Mouse (Mus musculus) hematopoietic stem cell, adult 5-6 weeks (primary cell): ENCODE results near the gene Flrt2. TPM values are rescaled to one million over a fixed set of nuclear protein-coding genes. Genes with fewer than 3 reads are reported as not detected.
"Not testable (repeated sequence)": the region's sequence is repeated elsewhere in the genome, so short reads cannot be mapped to it uniquely, and the experiment has no call there.

Source experiments
- ATAC-seq, 2 experiments: fragments of 125-278 bp in 1 of 2; replicated peaks in 1 of 2; 2 replicates each; pipeline ENCODE4 v1.8.0; 2016 to 2017; ENCODE audit warnings: inconsistent platforms in 2 of 2, mild to moderate bottlenecking in 2 of 2, moderate number of reproducible peaks in 2 of 2, low read depth in 1 of 2, moderate TSS enrichment in 1 of 2; ENCODE audit not compliant: low FRiP score in 2 of 2, poor library complexity in 2 of 2, severe bottlenecking in 2 of 2, insufficient read depth in 1 of 2, low TSS enrichment in 1 of 2
- total RNA-seq: library from RNA; stranded (forward); fragments of 172-1452, 232-1000 nt; gene quantifications from 2 replicates; pipeline ENCODE4 v1.2.3, GENCODE M21; 2017

The Flrt2 gene
- not detected in 2 replicates for total RNA-seq

DNA sequence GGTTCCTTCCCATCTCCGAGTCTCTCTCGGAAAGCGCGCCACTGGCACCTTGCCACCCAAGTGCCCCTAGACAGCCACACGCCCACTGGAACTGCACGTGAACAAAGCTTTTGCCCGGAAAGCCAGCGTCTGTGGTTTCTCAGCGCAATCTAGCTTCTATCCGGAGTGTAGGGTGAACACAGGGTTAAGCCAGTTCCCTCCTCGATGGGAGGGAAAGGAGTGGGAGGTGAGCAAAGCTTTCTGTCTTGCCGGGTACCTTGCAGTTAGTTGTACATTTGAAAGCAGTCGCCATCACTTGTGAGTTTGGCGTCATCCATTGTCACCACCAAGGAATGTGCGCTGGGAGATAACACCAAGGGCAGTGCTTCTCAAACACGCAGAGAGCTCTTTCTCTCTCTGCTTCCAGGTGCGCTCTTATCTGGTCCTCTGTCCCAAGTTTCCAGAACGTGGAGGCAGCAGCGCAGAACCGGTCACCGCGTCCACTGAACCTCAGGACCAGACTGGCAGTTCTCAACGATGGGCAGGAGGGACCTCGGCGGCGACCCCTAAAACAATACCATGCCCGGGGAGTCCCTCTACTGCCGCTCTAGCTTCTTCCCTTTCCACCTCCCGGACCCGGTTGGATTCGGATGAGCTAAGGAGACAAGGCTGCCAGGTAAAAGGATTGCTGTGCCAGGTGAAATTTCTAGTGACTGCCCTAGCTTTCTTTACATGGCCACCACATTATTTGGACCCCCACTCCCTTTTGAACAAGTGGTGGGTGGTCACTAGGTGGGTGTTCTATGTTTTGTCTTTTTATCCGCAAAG is at the start of gene Flrt2:
Gene Flrt2 (plus strand): TSS at position 266 of the 807 bp plus-strand sequence.
- ATAC-seq: peak; percentile 56 to 60

DNA sequence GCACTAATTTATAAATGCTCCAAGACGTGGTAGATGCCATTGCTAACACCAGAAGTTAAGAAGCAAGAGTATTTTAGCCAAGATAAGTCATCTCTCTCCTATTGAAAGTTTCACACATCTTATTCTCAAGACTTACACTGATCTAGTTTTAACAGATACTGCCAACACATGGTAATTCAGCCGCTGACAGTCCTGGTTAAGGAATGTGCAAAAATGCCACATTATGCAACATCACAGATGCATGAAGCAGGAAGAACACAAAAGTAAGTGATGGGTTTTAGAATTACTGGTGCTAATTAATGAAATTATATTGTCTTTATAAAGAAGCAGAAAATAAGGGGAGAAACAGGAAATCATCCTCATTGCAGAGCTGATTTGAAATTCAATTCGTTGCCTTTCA is 49.8 kb upstream of the Flrt2 start:
- no peak for ATAC-seq

DNA sequence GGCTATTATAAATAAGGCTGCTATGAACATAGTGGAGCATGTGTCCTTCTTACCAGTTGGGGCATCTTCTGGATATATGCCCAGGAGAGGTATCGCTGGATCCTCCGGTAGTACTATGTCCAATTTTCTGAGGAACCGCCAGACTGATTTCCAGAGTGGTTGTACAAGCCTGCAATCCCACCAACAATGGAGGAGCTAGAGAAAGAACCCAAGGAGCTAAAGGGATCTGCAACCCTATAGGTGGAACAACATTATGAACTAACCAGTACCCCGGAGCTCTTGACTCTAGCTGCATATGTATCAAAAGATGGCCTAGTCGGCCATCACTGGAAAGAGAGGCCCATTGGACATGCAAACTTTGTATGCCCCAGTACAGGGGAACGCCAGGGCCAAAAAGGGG is 44.8 kb upstream of the Flrt2 start:
- not testable (repeated sequence) for ATAC-seq

DNA sequence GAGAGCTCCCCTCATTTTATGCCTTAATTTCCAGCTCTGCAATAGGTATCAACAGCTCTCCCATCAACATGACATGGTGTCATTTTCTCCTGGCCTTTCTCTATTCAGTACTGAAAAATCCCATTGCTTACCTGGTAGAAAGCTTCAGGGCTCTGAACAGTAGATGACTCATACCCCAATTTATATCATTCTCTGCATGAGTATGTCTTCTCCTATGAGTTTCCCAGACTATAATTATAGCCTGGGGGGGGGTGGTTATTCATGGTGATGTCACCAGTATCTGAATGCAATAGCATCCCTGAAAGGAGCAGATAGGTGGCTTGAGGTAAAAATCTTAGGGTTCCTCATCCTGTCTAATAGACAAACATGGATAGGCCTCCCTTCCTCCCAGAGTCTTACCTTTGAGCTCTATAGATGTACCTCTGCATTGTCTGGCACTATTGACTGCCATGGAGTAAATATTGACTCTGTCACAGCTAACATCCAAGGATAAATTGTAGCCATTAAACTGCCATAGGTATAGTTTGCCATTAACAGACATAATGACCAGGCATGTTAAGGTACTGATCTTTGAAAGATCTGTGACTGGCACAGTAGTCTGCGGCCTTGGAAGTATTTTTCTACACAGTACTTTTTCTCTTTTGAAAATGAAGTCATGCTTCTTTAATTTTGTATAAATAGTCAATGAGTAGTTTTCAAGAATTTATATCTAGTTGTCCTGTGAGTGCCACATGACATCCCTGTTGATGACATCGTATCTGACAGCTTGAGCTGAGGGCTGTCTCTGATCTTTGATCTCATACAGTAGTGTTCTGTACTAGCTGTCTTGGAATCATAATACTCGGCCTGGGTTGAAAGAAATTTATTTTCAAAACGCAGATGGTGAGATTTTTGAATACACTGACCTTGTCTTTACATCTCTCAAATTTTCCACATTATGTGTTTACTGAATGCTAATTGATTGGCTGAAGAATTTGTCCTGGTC is 39.6 kb upstream of the Flrt2 start:
- no peak for ATAC-seq

DNA sequence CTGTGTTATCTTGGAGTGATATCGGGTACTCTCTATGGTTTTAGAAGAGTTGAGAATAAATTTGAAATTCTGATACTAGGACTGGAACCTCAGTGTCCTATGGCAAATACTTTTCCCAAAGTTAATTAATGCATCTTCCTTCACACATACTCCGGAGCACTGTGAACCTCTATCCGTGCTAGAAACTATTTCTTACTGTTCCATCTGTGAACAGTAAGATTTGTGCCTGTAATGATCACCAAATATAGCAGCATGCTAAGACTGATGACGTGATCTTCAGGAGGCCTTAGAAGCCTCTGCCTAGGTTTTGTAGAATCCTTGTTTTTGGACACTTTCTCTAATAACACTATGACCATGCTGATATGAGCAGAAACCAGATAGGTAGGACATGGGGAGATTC is 35.4 kb upstream of the Flrt2 start:
- no peak for ATAC-seq

DNA sequence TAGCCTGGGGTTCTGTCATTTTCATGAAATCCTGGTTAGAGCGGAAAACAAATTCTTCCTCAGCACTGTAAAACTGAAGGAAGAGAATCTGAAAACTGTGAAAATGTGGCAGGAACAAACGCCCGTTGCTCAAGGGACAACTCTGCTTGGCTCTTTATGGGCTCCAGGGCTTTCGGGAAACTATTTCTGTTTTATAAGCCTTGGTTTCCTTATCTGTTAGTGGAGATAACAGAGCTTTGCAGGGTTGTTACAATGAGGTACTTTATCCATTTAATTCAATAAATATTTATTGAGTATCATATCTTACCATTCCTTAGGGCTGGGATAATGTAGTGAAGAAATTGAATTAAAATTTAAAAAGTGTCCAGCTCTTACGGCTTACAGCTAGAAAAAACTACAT is 24.7 kb upstream of the Flrt2 start:
- no peak for ATAC-seq

DNA sequence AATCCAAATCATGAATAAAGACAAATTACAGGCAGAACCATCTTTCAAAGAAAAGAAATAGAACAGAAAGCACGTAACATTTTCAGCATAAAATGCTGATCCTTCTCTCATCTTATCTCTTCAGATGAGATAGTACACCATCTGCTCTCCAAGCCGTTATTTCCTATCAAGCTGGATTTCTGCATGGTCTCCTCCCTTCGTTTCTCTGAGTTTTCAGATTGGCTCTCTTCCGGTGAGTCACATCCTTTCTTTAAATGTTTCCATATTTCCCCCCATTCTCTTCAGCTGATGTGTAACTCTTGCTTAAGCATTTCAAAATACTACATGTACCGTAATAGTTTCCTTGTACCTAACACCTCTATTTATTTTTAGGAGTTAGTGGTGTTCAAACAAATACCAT is 16.3 kb upstream of the Flrt2 start:
- no peak for ATAC-seq

DNA sequence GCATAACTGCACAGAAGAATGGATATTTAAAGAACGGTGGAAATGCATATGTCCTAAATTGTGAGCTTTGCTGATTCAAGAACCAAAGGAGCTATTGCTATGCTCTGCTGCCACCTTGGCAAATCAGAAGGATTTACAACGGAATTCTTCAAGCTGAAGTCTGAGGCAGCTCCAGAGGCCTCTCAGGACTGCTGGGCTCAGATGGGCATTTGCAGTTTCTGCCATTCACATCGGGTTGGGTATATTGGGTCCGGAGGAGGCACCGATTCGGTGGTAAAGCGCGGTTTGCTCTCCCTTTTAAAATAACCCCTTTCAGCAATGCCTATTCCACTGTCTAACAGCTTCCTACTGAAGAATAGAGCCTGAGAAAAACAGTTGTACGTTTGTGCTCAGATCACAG is 1.2 kb upstream of the Flrt2 start:
- no peak for ATAC-seq

DNA sequence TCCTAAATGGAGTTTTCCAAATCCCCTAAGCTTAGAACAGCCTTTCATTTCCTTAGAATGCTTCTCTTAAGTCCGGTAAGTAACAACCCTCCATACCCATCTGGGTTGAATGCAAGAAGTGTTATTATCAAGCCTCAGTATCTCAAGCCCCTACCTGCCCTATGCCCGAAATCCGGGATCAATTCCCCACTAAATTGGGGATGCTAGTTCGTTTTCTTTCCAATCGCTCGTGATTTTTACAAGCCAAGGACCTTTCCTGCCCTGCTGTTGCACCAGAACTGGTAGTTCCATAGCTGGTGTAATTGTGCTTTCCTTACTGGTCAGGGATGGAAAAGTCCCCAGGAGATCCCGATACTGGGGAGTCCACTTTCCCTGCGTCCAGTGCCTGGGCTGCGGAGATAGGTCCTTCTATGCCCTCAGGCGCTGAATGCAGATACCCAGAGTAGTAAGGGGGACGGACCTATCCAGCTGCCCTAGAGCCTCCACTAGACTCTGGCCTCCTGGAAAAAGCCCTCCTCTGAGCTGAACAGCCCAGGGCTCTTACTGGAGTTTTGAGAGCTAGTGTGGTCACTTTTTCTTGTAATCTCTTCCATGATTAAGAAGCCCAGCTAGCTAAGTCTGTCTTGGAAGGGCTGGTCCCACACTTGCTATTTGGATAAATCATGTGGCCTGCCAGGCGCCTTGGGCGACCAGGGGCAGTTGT is 1.1 kb downstream of the Flrt2 start:
- ATAC-seq: no peak

DNA sequence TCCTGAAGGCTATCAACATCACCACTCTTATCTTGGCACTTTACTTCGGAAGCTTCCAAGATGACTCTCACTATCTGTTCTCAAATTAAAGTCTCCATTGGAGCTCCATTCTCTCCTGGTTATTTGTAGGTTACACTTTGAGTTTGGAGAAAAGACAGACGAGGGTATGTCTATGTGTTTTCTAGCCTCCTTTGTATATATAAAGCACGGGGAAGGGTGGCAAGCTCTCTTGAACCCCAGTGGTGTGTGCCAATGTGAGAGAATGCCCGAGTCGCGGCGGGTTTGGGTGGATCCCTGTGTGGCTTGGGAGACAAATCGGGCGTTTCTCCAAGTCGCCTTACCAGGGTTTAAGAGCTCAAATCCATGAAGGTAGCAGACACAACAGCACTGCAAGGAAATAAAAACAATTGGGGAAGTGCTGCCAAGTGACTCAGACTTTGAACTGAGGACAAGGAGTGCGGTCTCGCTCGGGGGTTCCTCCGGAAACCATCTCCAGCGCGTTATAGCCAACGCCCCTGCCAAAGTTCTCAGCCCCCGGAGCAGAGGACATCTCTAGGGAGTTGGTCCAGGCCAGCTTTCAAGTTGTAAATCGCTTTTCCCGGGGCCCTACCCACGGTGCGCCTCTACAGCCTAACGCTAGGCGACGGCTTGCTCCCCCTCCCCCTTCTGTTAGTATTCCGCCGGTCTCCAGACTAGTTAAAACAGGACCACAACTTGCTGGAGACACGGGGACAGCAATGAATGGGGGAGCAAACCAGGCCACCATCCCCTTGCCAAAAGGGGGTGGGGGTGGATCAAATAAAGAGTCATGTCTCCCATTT is 1.8 kb downstream of the Flrt2 start:
- ATAC-seq: peak; percentile 62 to 66

DNA sequence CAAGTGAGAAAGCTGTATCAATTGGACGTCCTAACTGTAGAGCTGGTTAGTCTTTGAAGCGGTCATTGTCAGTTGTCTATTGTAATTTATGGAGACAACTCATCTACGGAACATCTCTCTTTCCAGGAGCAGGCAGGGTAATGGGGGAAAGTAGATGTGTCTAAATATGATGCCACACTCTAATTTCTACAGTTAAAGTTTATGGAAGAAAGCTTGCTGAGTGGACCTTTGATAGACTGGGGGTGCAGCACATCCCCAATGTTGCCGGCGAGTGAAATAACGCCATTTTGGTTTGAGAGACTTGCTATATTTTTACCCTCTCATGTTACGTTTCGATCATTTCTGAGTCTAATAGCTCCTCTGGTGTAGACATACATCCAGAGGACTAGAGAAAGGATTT is 2.5 kb downstream of the Flrt2 start:
- no peak for ATAC-seq

DNA sequence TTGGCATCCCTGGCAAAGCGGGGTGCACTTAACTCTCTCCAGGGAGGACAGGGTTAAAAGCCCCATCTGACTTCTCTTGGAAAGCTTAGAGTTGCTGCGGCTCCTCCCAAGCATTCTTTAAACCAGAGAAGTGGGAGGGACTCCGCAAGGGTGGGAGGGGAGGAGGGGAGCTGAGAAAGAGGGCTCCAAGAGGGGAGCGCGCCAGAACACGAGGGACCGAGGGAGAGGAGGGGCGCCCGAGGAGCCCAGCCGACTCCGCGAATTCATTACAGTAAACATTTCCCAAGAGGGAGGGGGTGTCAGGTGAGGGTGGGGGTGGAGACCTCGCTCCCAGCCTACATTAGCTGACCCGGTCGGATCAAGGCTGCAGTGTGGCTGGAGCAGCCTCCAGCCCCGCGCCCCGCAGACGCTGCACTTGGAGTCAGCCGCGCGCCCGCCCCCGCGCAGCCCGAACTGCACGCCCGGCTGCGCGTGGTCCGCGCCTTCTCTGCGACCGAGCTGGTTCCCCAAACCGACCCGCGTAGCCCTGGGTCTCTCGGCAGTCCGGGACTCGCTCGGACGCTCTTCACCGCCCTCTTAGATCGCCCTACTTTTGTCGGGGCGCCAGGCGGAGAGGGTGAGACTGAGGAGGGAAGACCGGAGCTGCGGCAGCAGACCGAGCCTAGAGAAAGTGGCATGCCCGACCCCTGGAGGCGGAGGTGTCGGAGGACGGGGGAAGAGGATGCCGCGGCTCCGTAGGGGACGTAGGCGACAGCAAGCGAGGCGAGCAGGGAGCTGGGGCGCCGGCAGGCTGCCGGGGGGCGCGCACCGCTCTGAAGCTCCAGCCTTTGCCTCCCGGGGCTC is 3.2 kb downstream of the Flrt2 start:
- peak; percentile 24 to 25; a peak in 3 of 4 replicates for ATAC-seq

DNA sequence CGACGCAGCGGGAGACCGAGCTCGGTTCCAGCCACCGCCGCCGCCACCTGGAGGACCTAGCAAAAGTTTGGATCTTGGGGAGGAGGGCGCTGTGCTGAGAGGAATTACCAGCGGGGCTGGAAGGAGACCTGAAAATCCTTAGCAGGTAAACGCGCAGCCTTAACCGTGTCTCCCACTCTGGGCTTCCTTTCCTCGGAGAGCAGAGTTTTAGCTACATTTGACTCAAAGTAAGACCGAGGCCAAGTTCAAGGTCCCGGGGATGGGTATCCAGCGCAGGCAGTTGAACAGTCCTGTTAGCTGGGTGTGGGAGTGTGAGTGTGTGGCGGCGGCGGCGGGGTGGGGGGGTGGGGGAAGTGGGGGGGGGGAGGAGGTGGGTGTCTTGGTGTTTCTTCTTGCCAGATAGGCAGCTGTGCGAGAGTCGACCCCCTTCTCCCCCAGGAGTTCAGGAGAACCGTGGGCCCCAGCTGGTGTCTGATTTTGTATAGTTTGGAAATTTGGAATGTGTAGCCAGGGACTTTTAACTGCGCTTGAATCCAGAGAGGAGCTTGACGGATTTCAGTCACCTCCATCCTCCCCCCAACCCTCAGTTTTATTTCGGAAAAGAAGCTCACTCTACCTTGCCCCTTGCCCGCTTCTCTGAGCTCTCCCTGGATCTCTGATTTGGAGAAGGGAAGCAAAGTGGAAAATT is 4.0 kb downstream of the Flrt2 start:
- ATAC-seq: no peak

DNA sequence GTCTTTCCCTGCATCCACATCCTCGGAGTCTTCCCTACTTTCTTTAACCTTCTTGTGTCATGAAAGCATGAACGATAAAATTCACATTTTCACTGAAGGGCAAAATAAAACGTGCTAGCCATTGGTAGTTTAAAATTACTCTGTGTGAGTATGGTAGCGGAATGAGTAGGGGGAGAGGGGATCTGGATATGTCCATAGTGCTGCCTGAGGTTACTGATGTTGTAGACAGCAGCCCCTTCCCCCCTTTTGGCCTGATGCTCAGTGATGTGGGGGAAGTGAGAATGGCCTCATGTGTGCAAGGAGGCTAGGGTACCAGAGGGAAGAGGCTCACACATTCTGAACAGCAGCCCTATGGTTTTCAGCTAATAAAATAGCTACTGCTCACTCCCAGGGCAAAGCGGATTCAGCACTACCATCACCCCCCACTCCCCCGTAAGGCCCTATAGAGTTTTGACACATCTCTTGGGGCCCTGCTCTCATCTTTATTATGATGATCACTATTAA is 4.5 kb downstream of the Flrt2 start:
- ATAC-seq: no peak

DNA sequence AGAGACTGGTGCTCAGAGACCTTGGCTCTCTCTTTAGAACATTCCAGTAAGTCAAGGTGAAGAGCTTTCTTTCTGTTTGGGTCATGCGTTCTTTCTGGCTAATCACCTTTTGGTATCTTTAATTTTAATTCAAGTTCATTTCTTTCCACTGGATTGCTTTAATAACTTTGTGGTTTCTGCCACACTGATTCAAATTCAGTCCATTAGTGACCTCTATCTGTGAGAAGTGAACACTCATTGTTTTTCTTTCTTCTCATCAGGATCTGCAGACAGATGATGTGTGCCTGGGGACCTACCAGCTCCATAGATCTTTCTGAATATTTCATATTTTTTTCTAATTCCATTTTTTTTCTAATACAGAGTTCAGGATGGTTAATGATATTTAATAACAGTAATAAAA is 6.5 kb downstream of the Flrt2 start:
- no peak for ATAC-seq

DNA sequence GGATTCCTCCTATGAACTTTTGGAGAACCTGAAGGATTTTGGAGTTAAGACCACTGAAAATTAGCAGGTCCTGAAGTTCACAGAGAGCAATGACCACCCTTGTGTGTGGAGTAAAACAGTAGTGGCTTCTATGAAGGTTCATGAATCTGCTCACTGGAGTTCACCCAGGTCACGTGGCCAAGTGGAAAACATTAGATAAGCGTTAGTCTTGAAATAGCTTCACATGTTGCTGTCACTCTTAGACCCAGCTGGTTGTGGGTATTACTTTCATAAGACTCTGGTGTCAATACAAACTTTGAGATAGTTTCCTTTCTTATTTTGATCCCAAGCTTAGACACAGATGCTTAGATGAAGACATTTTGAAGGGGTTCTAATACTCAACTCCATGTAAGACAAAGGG is 8.7 kb downstream of the Flrt2 start:
- ATAC-seq: no peak
